Mouse (Mus musculus): ENCODE measurements at regions not wholly inside any gene's neighbourhood (a gene's known extent, or its start where the extent isn't known, plus 50 kb on each side); places are given as distances from the start of the nearest gene placed in this dataset.

DNA sequence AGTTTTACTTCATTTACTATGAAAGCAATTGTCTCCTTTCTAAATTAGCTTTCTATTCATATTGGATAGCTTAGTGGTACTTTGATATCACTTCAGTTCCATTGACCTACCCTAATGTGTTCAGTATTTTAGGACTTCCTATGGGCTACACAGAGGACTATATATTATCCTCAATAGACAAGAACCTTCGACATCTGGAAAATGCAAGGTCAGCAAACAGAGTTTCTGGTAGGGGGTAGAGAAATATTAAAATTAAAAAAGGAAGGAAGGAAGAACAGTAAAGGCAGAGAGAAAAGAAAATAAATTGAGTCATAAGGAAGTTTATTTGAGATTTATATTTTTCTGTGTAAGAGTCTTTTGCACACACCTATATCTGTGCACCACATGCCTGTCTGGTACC lies 107.4 kb upstream of the Insig1 start:
- no peaks in the 10 kb centered on the region for H3K4me1 ChIP-seq (ENCODE audit: control insufficient read depth, insufficient read depth, low read length)
- H3K27me3 ChIP-seq (ENCODE audit: control insufficient read depth, insufficient read depth, low read length): no peaks in the 10 kb centered on the region
- H3K4me3 ChIP-seq (ENCODE audit: low read depth, low read length): no peak overlapping the region
- 82% methylated on average over 1 of the region's 1 CpGs for WGBS
- H3K36me3 ChIP-seq (ENCODE audit: control insufficient read depth, insufficient read depth, low read length): no peaks in the 10 kb centered on the region
- H3K27ac ChIP-seq (ENCODE audit: low read length): no peak overlapping the region
- H3K4me2 ChIP-seq (replicated peaks; ENCODE audit: low read depth, low read length): no peak overlapping the region
- no peak for ATAC-seq (ENCODE audit: insufficient number of reproducible peaks, insufficient read depth, low FRiP score, low read depth)
- H3K9ac ChIP-seq (replicated peaks; ENCODE audit: low read depth, low read length): no peak overlapping the region
- no peaks in the 10 kb centered on the region for H3K9me3 ChIP-seq (ENCODE audit: control insufficient read depth, low read depth, low read length)

DNA sequence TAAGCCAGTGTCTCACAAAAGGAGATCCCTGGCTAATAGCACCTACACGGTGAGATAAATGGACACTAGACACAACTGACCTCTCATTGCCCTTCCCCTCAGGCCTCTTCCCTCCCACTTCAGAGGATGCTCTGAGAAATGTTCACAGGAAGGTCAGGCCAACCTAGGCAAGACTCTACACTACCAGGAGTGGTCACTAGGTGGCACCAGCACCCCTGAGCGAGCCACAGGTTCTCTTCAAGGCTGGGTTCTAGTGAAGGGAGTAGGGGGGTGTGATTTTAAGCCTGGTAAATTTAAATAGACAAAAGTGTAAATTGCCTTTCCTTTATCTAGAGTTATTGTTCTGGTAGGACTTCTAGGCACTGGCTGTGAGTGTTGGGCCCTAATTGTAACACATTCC lies 76.0 kb upstream of the Insig1 start:
- H3K4me2 ChIP-seq (replicated peaks; ENCODE audit: low read depth, low read length): no peak overlapping the region
- H3K27me3 ChIP-seq (ENCODE audit: control insufficient read depth, insufficient read depth, low read length): no peaks in the 10 kb centered on the region
- H3K4me3 ChIP-seq (ENCODE audit: low read depth, low read length): no peak overlapping the region
- no peak overlapping the region for H3K27ac ChIP-seq (ENCODE audit: low read length)
- 0% methylated on average over 2 of the region's 2 CpGs for WGBS
- H3K9ac ChIP-seq (replicated peaks; ENCODE audit: low read depth, low read length): no peak overlapping the region
- no peaks in the 10 kb centered on the region for H3K9me3 ChIP-seq (ENCODE audit: control insufficient read depth, low read depth, low read length)
- no peaks in the 10 kb centered on the region for H3K36me3 ChIP-seq (ENCODE audit: control insufficient read depth, insufficient read depth, low read length)
- H3K4me1 ChIP-seq (ENCODE audit: control insufficient read depth, insufficient read depth, low read length): no peaks in the 10 kb centered on the region
- ATAC-seq (ENCODE audit: insufficient number of reproducible peaks, insufficient read depth, low FRiP score, low read depth): peak; percentile 42; the same call in 1 of the 2 replicates

GRCm38 (mm10) chr5:27997751-27998150 lies 73.4 kb upstream of the Insig1 start:
- H3K4me3 ChIP-seq (ENCODE audit: low read depth, low read length): no peak overlapping the region
- no peaks in the 10 kb centered on the region for H3K36me3 ChIP-seq (ENCODE audit: control insufficient read depth, insufficient read depth, low read length)
- no peaks in the 10 kb centered on the region for H3K27me3 ChIP-seq (ENCODE audit: control insufficient read depth, insufficient read depth, low read length)
- H3K9ac ChIP-seq (replicated peaks; ENCODE audit: low read depth, low read length): no peak overlapping the region
- WGBS: 51% methylated on average over 8 of the region's 8 CpGs
- no peaks in the 10 kb centered on the region for H3K9me3 ChIP-seq (ENCODE audit: control insufficient read depth, low read depth, low read length)
- H3K27ac ChIP-seq (ENCODE audit: low read length): no peak overlapping the region
- no peaks in the 10 kb centered on the region for H3K4me1 ChIP-seq (ENCODE audit: control insufficient read depth, insufficient read depth, low read length)
- H3K4me2 ChIP-seq (replicated peaks; ENCODE audit: low read depth, low read length): no peak overlapping the region
- no peak for ATAC-seq (ENCODE audit: insufficient number of reproducible peaks, insufficient read depth, low FRiP score, low read depth)

DNA sequence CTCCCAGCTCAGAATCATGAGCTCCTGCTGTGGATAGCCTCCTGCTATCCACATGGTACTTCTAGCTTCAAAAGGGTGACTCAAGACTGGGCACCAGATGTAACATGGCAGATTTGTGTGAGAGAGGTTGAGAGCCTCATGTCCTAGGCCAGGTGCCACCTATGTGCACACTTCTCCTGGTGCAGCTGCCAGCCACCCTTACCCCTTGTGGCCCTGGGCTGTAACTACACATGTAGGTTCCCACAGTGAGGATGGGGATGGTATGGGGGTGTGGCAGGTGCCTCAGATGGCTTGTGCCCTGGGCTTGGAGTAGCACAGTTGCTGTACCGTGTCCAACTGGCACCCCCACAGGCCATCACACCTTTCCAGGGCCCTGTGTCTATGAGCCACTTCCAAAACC lies 68.2 kb upstream of the Insig1 start:
- no peak overlapping the region for H3K4me3 ChIP-seq (ENCODE audit: low read depth, low read length)
- no peaks in the 10 kb centered on the region for H3K9me3 ChIP-seq (ENCODE audit: control insufficient read depth, low read depth, low read length)
- no peaks in the 10 kb centered on the region for H3K36me3 ChIP-seq (ENCODE audit: control insufficient read depth, insufficient read depth, low read length)
- H3K27ac ChIP-seq (ENCODE audit: low read length): no peak overlapping the region
- WGBS: 92% methylated on average over 1 of the region's 1 CpGs
- H3K4me1 ChIP-seq (ENCODE audit: control insufficient read depth, insufficient read depth, low read length): no peaks in the 10 kb centered on the region
- ATAC-seq (ENCODE audit: insufficient number of reproducible peaks, insufficient read depth, low FRiP score, low read depth): no peak
- no peak overlapping the region for H3K9ac ChIP-seq (replicated peaks; ENCODE audit: low read depth, low read length)
- no peaks in the 10 kb centered on the region for H3K27me3 ChIP-seq (ENCODE audit: control insufficient read depth, insufficient read depth, low read length)
- no peak overlapping the region for H3K4me2 ChIP-seq (replicated peaks; ENCODE audit: low read depth, low read length)

DNA sequence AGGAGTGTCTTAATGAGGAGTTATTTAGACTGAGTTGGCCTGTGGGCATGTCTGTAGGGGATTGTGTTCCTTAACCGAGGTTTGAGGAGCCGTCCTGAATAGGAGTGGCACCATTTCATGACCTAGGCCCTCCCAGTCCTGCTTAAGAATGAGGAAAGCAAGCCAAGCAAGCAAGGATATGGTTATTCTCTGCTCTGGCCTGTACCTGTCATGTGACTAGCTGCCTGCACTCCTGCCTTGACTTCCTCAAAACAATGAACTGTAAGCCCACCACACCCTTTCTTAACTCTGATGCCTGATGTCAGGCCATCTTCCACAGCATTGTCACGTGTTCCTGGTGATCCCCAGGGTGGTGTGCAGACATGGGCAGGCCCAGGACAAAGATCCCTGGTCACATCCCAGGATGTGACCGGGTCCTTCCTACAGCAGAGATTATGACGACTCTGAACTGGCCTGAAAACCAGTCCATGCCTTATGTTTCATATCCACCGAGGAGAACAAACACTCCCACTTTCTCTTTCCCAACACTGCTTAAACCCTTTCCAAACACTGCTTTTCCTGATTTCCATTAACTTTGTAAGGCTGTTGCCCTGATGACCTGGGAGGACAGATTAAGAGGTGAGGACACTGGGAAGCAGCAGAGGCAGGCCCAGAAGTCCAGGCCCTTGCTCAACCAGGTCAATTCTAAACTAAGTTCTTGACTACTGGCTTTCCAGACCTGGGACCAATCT lies 67.2 kb upstream of the Insig1 start:
- no peaks in the 10 kb centered on the region for H3K9me3 ChIP-seq (ENCODE audit: control insufficient read depth, low read depth, low read length)
- H3K27ac ChIP-seq (ENCODE audit: low read length): no peak overlapping the region
- no peak overlapping the region for H3K4me2 ChIP-seq (replicated peaks; ENCODE audit: low read depth, low read length)
- no peaks in the 10 kb centered on the region for H3K27me3 ChIP-seq (ENCODE audit: control insufficient read depth, insufficient read depth, low read length)
- no peak for ATAC-seq (ENCODE audit: insufficient number of reproducible peaks, insufficient read depth, low FRiP score, low read depth)
- H3K4me1 ChIP-seq (ENCODE audit: control insufficient read depth, insufficient read depth, low read length): no peaks in the 10 kb centered on the region
- H3K36me3 ChIP-seq (ENCODE audit: control insufficient read depth, insufficient read depth, low read length): no peaks in the 10 kb centered on the region
- no peak overlapping the region for H3K9ac ChIP-seq (replicated peaks; ENCODE audit: low read depth, low read length)
- no peak overlapping the region for H3K4me3 ChIP-seq (ENCODE audit: low read depth, low read length)
- 55% methylated on average over 6 of the region's 6 CpGs for WGBS

DNA sequence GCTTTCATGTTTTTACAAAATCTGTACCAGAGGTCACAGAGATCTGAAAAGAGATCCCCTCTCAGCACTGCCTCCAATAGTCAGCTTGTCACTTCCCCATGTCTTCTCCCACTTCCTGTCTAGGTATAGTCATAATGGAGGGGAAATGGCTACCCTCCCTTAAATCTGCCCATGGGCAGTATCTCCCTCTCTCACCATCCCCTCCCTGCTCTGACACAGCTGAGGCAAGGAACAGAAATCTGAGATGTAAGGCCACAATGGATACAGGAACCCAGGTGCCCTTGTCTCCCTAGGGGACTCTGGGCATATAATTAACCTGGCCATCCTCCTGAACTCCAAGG lies 66.7 kb upstream of the Insig1 start:
- no peaks in the 10 kb centered on the region for H3K27me3 ChIP-seq (ENCODE audit: control insufficient read depth, insufficient read depth, low read length)
- H3K4me1 ChIP-seq (ENCODE audit: control insufficient read depth, insufficient read depth, low read length): no peaks in the 10 kb centered on the region
- no peaks in the 10 kb centered on the region for H3K36me3 ChIP-seq (ENCODE audit: control insufficient read depth, insufficient read depth, low read length)
- H3K9ac ChIP-seq (replicated peaks; ENCODE audit: low read depth, low read length): no peak overlapping the region
- no peak overlapping the region for H3K4me3 ChIP-seq (ENCODE audit: low read depth, low read length)
- no peaks in the 10 kb centered on the region for H3K9me3 ChIP-seq (ENCODE audit: control insufficient read depth, low read depth, low read length)
- no peak for ATAC-seq (ENCODE audit: insufficient number of reproducible peaks, insufficient read depth, low FRiP score, low read depth)
- H3K27ac ChIP-seq (ENCODE audit: low read length): no peak overlapping the region
- H3K4me2 ChIP-seq (replicated peaks; ENCODE audit: low read depth, low read length): no peak overlapping the region

DNA sequence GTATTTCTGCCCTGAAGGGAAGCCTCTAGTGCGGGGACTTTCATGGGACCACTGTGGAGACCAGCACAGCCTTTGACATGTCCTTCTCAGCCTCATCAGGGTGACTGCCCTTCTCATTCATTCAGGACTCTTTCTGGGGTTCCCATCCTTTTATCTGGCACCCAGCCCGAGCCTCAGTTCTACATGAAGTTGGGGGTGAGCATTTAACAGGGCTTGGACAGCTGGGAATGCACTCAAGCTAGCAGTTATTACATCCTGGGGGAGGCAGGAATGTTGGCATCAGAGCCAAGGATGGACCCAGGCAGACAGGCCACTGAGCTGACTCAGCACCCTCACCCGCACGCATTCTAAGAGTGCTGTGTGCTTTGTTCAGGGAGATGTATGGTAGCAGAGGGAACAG lies 61.8 kb upstream of the Insig1 start:
- H3K36me3 ChIP-seq (ENCODE audit: control insufficient read depth, insufficient read depth, low read length): no peaks in the 10 kb centered on the region
- no peaks in the 10 kb centered on the region for H3K4me1 ChIP-seq (ENCODE audit: control insufficient read depth, insufficient read depth, low read length)
- no peak for ATAC-seq (ENCODE audit: insufficient number of reproducible peaks, insufficient read depth, low FRiP score, low read depth)
- H3K4me3 ChIP-seq (ENCODE audit: low read depth, low read length): no peak overlapping the region
- no peak overlapping the region for H3K27ac ChIP-seq (ENCODE audit: low read length)
- 88% methylated on average over 4 of the region's 4 CpGs for WGBS
- no peak overlapping the region for H3K9ac ChIP-seq (replicated peaks; ENCODE audit: low read depth, low read length)
- no peaks in the 10 kb centered on the region for H3K27me3 ChIP-seq (ENCODE audit: control insufficient read depth, insufficient read depth, low read length)
- H3K4me2 ChIP-seq (replicated peaks; ENCODE audit: low read depth, low read length): no peak overlapping the region
- no peaks in the 10 kb centered on the region for H3K9me3 ChIP-seq (ENCODE audit: control insufficient read depth, low read depth, low read length)

GRCm38 (mm10) chr5:28009871-28010270 lies 61.3 kb upstream of the Insig1 start:
- no peak overlapping the region for H3K4me2 ChIP-seq (replicated peaks; ENCODE audit: low read depth, low read length)
- no peak for ATAC-seq (ENCODE audit: insufficient number of reproducible peaks, insufficient read depth, low FRiP score, low read depth)
- 48% methylated on average over 2 of the region's 2 CpGs for WGBS
- no peaks in the 10 kb centered on the region for H3K36me3 ChIP-seq (ENCODE audit: control insufficient read depth, insufficient read depth, low read length)
- no peak overlapping the region for H3K9ac ChIP-seq (replicated peaks; ENCODE audit: low read depth, low read length)
- H3K27me3 ChIP-seq (ENCODE audit: control insufficient read depth, insufficient read depth, low read length): no peaks in the 10 kb centered on the region
- no peaks in the 10 kb centered on the region for H3K4me1 ChIP-seq (ENCODE audit: control insufficient read depth, insufficient read depth, low read length)
- no peaks in the 10 kb centered on the region for H3K9me3 ChIP-seq (ENCODE audit: control insufficient read depth, low read depth, low read length)
- H3K27ac ChIP-seq (ENCODE audit: low read length): no peak overlapping the region
- H3K4me3 ChIP-seq (ENCODE audit: low read depth, low read length): no peak overlapping the region

GRCm38 (mm10) chr5:28010529-28010928 lies 60.6 kb upstream of the Insig1 start:
- H3K4me1 ChIP-seq (ENCODE audit: control insufficient read depth, insufficient read depth, low read length): no peaks in the 10 kb centered on the region
- no peaks in the 10 kb centered on the region for H3K27me3 ChIP-seq (ENCODE audit: control insufficient read depth, insufficient read depth, low read length)
- no peak for ATAC-seq (ENCODE audit: insufficient number of reproducible peaks, insufficient read depth, low FRiP score, low read depth)
- no peak overlapping the region for H3K4me3 ChIP-seq (ENCODE audit: low read depth, low read length)
- H3K36me3 ChIP-seq (ENCODE audit: control insufficient read depth, insufficient read depth, low read length): no peaks in the 10 kb centered on the region
- no peak overlapping the region for H3K9ac ChIP-seq (replicated peaks; ENCODE audit: low read depth, low read length)
- WGBS: 86% methylated on average over 3 of the region's 3 CpGs
- no peak overlapping the region for H3K4me2 ChIP-seq (replicated peaks; ENCODE audit: low read depth, low read length)
- no peak overlapping the region for H3K27ac ChIP-seq (ENCODE audit: low read length)
- no peaks in the 10 kb centered on the region for H3K9me3 ChIP-seq (ENCODE audit: control insufficient read depth, low read depth, low read length)

Measured in stomach, embryonic 14.5 days (tissue).